Mouse (Mus musculus): ENCODE results near the gene Unc5a.

DNA sequence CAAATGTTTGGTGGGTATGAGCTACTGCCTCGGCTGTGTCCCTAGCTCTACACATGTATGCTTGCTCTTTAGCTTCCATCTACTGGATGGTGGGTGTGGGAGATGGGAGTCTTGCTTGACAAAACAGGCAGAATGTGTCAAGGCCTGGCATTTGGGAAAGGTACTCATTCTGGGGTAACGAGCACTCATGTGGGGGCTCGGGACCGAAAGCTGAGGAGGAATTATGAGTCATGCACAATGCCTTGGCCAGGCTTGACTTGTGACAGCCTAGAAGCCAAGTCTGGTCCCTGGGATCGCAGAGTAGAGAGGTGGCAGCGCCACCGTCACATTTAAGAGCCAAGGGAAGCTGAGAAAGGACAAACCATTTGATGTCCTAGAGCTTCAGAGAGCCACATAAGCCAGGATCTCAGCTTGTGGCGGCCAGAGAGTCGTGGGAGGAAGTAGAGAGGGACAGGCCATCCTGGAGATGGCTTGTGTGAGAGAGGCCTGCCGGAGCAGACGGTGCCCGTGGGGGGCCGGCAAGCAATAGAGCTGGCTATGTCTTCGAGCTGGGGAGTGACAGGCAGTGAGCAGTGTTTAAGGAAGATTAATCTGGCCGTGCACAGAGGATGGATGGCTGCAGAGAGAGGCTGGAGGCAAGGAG, 10.0 kb downstream of the Unc5a start:
- TF ChIP-seq CTCF (IDR thresholded peaks at IDR 0.05; ENCODE audit: borderline replicate concordance, extremely low read depth, insufficient read depth, insufficient read length): no peak
- no peak for TF ChIP-seq POLR2A (IDR thresholded peaks at IDR 0.05; ENCODE audit: borderline replicate concordance, extremely low read depth, insufficient read depth, insufficient read length, poor library complexity, severe bottlenecking)

All from brain, embryonic 14.5 days (tissue).